Mouse (Mus musculus) thymus, adult 2 months (tissue): ENCODE results near the gene Cd8a.

ENCODE experiments used
- CTCF ChIP-seq: fragments of 200-500 bp; IDR thresholded peaks from 2 replicates; pipeline ENCODE4 v1.5.1; 2012; ENCODE audit warnings: mild to moderate bottlenecking, control low read depth, low read length, moderate library complexity, borderline replicate concordance; ENCODE audit not compliant: control insufficient read depth, poor library complexity, insufficient read depth; ENCODE audit errors: extremely low read depth
- POLR2A ChIP-seq: fragments of 200-500 bp; IDR thresholded peaks from 2 replicates; pipeline ENCODE4 v1.6.1; 2012; ENCODE audit warnings: mild to moderate bottlenecking, low read length, control low read depth, moderate library complexity; ENCODE audit not compliant: control insufficient read depth, poor library complexity, insufficient read depth; ENCODE audit errors: extremely low read depth

DNA sequence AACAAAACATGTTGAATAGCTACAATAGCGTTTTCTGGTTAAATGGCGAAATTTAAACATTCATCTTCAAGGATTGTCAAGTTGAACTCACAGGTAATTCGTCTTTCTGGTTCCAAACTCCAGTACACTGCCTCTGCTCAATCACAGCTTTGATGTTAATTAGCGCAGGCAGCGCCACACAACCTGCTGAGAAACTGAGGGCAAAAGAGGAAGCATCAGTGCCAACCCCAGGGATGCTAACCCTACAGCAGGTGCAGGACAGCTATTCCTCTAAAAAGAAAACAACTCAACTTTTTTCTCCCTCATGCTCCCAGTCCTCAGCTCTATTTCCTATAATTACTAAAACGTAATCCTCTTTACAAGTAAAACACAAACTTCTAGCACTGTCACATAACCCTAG lies 23.5 kb downstream of the Cd8a start:
- no peak for TF ChIP-seq POLR2A
- TF ChIP-seq CTCF = no peak
